Mouse (Mus musculus) lung, postnatal 14 days (tissue): Measurements from ENCODE around the gene Sphk2.

Experiments used
- DNase-seq: peaks from one replicate; pipeline ENCODE4 v3.0.0; 2021

The Sphk2 gene

GRCm38 (mm10) chr7:45709677-45710355 lies 8.0 kb downstream of the Sphk2 start:
- no peak for DNase-seq

GRCm38 (mm10) chr7:45709036-45709435 lies 8.8 kb downstream of the Sphk2 start:
- DNase-seq: no peak

GRCm38 (mm10) chr7:45708221-45708761 lies 9.5 kb downstream of the Sphk2 start:
- DNase-seq: no peak

DNA sequence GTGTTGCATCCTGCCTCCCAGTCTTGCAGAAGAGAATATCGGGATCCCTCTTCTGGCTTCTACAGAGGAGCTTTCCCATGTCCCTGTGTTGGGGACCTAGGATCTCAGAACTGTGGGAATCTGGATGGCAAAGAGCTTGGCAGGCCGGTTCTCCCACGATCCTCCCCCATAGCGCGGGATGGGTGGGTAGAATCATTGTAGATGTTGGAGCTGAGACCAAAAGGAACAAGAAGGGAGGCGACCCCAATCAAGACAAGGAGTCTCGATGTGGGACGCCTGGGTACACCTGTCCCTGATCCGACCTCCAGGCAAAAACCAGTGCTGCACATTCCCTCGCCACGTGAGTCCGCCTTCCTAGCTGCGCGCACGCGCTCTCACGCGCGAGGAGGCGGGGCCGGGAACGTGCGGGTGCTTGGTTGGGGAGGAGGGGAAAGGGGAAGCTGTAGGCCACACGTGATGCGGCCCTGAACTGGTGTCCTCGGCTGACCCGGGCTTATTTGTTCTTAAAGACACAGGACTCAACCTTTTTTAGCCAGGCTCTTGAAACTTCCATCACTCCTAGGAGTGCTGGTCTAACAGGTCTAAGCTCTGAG lies 10.3 kb downstream of the Sphk2 start:
- DNase-seq: peak; percentile 96

DNA sequence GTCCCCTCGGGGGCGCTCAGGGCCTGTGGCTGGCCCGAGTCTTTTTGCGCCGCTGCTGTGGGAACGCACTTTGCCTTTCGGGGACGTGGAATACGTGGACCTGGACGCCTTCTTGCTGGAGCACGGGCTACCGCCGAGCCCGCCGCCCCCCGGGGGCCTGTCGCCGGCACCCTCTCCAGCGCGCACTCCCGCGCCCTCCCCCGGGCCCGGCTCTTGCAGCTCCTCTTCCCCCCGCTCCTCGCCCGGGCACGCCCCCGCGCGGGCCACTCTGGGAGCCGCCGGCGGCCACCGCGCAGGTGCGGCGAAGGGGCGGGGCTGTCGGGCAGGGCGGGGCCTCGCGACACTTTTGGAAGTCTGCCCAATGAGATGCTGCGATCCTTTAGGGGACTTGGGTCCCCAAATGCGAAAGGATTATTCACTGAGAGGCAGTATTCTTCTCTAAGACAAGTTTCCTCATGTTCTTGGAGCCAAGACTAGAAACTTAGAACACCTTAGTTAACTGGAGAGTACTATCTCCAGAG lies 11.0 kb downstream of the Sphk2 start:
- peak; percentile 88 for DNase-seq

DNA sequence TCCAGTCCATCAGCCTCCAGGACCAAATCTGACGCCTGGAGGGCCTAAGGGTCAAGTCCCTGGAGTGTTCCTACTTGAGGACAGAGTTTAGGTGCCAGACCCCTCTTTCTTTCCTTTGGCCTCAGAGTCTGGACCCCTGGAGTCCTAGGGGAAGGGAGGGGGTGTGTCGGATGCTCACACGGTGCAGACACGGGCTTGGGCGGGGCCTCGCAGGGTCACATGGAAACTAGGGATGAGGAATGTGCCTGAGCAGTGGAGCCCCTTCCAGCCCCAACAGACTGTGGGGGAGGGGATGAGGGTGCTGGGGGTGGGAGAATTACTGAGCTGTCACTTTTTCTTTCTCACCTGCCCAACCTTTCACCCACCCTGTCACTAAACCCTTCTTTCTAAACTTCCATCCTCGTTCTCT lies 11.9 kb downstream of the Sphk2 start:
- peak; percentile 72 for DNase-seq

- no peak for DNase-seq
These were observed 12.3 kb downstream of the Sphk2 start for GRCm38 (mm10) chr7:45705443-45705864.

GRCm38 (mm10) chr7:45704730-45705442 lies 12.9 kb downstream of the Sphk2 start, which contains the start of gene Dbp:
Gene Dbp (plus strand): TSS chr7:45705088.
- DNase-seq: peak; percentile 98

DNA sequence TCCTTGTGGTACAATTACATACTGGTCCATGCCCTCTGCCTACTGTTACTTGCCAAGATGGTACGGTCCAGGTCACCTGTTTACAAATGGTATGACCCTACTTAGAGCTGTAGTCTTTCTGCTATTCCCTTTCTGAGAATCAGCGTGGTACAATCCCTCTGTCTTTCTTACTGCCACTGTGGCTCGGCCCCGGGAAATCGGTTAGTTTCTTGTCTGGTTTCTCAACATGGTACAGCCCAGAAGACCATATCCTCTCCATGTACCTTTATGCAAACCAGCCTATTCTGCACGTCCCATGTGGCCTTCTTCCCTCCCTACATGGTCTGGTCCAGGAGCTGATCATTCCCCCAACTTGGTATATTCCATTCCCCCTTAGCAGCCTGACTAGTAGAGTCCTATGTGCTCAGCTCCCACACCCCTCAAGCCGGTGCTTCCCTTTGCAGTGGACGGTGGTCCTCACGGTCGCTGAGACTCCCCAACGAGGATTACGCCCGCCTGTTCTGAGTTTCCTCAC lies 13.7 kb downstream of the Sphk2 start:
- DNase-seq: no peak

DNA sequence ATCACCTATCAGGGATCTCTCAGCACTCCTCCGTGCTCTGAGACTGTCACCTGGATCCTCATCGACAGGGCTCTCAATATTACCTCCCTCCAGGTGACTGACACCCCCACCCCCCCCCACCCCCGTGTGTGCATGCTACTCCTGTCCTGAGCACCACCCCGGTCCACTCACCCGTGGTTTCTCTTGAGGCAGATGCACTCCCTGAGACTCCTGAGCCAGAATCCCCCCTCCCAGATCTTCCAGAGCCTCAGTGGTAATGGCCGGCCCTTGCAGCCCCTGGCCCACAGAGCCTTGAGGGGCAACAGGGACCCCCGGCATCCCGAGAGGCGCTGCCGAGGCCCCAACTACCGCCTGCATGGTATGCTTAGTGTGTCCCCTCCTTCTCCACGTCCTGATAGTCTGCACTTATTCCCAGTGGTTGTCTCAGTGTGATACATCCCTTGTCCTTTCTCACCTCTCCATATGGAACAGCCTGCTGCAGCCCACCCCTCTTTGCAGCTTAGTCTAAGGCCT lies 14.2 kb downstream of the Sphk2 start:
- no peak for DNase-seq

GRCm38 (mm10) chr7:45702809-45703520 lies 14.8 kb downstream of the Sphk2 start:
- DNase-seq: no peak

DNA sequence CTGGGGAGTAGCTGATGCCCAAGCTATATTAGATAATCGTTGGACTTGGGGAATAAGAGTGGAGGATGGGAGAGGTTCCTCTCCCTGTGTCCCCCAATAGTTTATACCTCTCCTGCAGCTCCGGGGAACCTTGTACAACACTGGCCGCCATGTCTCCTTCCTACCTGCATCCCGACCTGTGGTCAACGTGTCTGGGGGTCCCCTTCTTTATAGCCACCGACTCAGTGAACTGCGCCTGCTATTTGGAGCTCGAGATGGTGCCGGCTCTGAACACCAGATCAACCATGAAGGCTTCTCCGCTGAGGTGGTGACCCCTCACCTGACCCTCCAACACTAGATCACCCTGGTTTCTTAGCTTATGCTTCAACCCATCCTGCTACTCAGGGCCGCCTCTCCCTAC lies 15.5 kb downstream of the Sphk2 start:
- no peak for DNase-seq

- no peak for DNase-seq
These were observed 16.2 kb downstream of the Sphk2 start for GRCm38 (mm10) chr7:45701607-45702006.

DNA sequence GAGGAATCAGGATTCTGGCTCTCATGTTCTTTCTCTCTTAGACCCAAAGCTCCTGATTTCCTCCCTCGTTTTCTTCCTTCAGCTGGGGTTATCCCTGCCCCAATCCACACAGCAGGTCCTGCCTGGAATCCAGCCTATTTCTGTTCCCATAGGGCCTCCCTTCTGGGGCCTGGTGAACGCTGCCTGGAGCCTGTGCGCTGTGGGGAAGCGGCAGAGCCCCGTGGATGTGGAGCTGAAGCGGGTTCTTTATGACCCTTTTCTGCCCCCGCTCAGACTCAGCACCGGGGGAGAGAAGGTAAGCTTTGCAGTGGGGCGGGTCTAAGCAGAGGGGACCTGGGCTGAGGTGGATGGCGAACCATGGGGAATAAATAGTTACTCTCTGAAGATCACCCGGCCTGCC lies 16.7 kb downstream of the Sphk2 start:
- DNase-seq: no peak

DNA sequence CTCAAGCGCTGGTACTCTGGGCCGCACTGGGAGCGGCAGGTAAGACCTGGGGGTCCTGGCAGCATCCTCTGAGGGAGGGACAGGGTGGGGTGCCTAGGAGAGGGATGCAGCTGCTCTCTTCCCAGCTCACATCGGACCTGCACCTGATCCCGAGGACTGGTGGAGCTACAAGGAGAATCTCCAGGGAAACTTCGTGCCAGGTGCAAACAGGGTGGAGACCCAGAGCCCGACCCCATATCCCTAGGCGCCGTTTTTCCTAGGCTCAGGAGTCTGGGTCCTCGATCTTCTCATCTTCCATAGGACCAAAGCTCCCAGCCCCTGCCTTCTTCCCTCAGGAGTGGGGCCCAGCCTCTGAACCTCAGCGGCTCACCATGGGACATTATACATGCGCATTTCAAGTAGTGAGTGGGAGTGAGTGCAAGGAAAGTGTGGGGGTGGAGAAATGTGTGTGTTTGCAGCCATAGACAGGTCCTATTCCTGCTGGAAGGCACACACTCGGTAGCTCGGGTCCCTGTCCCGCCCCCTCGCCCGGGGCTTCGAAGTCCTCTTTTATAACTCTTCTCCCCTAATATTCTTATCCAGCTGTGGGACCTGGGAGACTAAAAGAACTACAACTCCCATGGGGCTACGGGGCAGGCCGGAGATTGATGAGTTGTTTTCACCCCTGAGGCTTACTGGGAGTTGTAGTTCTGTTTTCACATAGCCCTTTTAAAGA lies 17.3 kb downstream of the Sphk2 start:
- peak; percentile 80 for DNase-seq

DNA sequence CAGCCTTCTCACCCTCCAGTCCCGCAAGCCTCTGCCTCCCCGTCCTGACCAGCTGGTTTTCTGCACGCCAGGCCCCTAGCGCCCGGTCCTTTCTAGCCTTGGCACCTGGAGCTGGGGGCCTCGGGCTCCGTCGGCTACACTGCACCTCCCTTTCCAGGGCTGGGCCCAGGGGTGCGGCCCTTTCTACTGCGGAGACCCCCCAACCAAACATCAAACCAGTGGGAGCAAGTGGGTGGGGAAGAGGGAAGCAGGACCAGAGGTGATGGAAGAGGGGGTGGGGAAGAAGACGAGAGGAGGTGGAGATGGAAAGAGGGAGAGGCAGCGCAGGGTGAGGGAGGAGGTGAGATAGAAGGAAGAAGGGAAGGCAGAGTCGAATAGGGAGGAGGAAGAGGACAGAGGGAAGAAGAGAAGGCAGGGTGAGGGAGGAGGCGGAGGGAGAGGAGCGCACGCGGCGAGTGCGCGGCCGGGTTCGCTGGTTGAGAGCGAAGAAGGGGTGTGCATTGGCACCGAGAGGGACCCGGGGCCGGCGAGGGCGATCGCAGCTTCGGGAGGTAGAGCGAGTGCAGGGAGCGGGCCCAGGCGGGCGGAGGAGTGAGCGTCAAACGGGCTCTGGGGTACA lies 18.2 kb downstream of the Sphk2 start, which contains the start of gene Car11:
Car11 (plus strand) TSS at position 321 of the 619 bp plus-strand sequence.
- no peak for DNase-seq

GRCm38 (mm10) chr7:45697894-45698293 lies 19.9 kb downstream of the Sphk2 start:
- DNase-seq: no peak

GRCm38 (mm10) chr7:45695098-45695497 lies 22.7 kb downstream of the Sphk2 start:
- no peak for DNase-seq

GRCm38 (mm10) chr7:45693921-45694591 lies 23.7 kb downstream of the Sphk2 start, which contains the start of gene Sec1:
Gene Sec1 (minus strand): TSS chr7:45694402.
- DNase-seq: no peak

GRCm38 (mm10) chr7:45692364-45692763 lies 25.4 kb downstream of the Sphk2 start:
- no peak for DNase-seq
